Mouse (Mus musculus): ENCODE data around the gene Pabpn1l. TPM values are rescaled to one million over a fixed set of nuclear protein-coding genes. Genes with fewer than 3 reads are reported as not detected.

The Pabpn1l gene
- polyA plus RNA-seq, 1 experiment from 2014 or later: 0.19 TPM

GRCm38 (mm10) chr8:122624653-122625052 is 2.1 kb upstream of the Pabpn1l start:
- WGBS: 66% methylated on average over 5 of the region's 5 CpGs
- Histone ChIP-seq H3K27ac (ENCODE audit: low read length) (no peak overlapping the region), H3K9ac (replicated peaks; ENCODE audit: low read length) (no peak overlapping the region), H3K9me3 (ENCODE audit: low read length) (no peaks in the 10 kb centered on the region), H3K36me3 (ENCODE audit: insufficient read depth, low read length) (no peaks in the 10 kb centered on the region), H3K27me3 (ENCODE audit: insufficient read depth, low read length) (no peaks in the 10 kb centered on the region), H3K4me3 (ENCODE audit: low read length) (no peak overlapping the region), H3K4me1 (ENCODE audit: insufficient read depth, low read length) (peaks cover 20% of the 10 kb centered on the region), H3K4me2 (replicated peaks; ENCODE audit: low read depth, low read length) (no peak overlapping the region)
- ATAC-seq (ENCODE audit: low FRiP score, low TSS enrichment): no peak

- no peaks in the 10 kb centered on the region for H3K36me3 ChIP-seq (ENCODE audit: insufficient read depth, low read length)
- no peak overlapping the region for H3K27ac ChIP-seq (ENCODE audit: low read length)
- H3K4me2 ChIP-seq (replicated peaks; ENCODE audit: low read depth, low read length): no peak overlapping the region
- H3K9ac ChIP-seq (replicated peaks; ENCODE audit: low read length): no peak overlapping the region
- no peaks in the 10 kb centered on the region for H3K27me3 ChIP-seq (ENCODE audit: insufficient read depth, low read length)
- no peaks in the 10 kb centered on the region for H3K9me3 ChIP-seq (ENCODE audit: low read length)
- H3K4me3 ChIP-seq (ENCODE audit: low read length): no peak overlapping the region
- ATAC-seq (ENCODE audit: low FRiP score, low TSS enrichment): no peak
- peaks cover 20% of the 10 kb centered on the region for H3K4me1 ChIP-seq (ENCODE audit: insufficient read depth, low read length)
- WGBS: 93% methylated on average over 17 of the region's 17 CpGs
Observed at GRCm38 (mm10) chr8:122623844-122624642, 1.5 kb upstream of the Pabpn1l start.

GRCm38 (mm10) chr8:122620446-122620845 is 2.1 kb downstream of the Pabpn1l start:
- Histone ChIP-seq H3K9ac (replicated peaks; ENCODE audit: low read length) (no peak overlapping the region), H3K4me1 (ENCODE audit: insufficient read depth, low read length) (peaks cover 25% of the 10 kb centered on the region), H3K36me3 (ENCODE audit: insufficient read depth, low read length) (no peaks in the 10 kb centered on the region), H3K4me2 (replicated peaks; ENCODE audit: low read depth, low read length) (no peak overlapping the region), H3K4me3 (ENCODE audit: low read length) (no peak overlapping the region), H3K9me3 (ENCODE audit: low read length) (no peaks in the 10 kb centered on the region), H3K27me3 (ENCODE audit: insufficient read depth, low read length) (no peaks in the 10 kb centered on the region), H3K27ac (ENCODE audit: low read length) (no peak overlapping the region)
- WGBS: 23% methylated on average over 5 of the region's 5 CpGs
- ATAC-seq (ENCODE audit: low FRiP score, low TSS enrichment): no peak

GRCm38 (mm10) chr8:122618660-122619378 is 3.7 kb downstream of the Pabpn1l start:
- no peak overlapping the region for H3K4me3 ChIP-seq (ENCODE audit: low read length)
- 75% methylated on average over 6 of the region's 6 CpGs for WGBS
- no peak overlapping the region for H3K9ac ChIP-seq (replicated peaks; ENCODE audit: low read length)
- no peak overlapping the region for H3K27ac ChIP-seq (ENCODE audit: low read length)
- H3K4me2 ChIP-seq (replicated peaks; ENCODE audit: low read depth, low read length): no peak overlapping the region
- H3K36me3 ChIP-seq (ENCODE audit: insufficient read depth, low read length): no peaks in the 10 kb centered on the region
- ATAC-seq (ENCODE audit: low FRiP score, low TSS enrichment): no peak
- no peaks in the 10 kb centered on the region for H3K27me3 ChIP-seq (ENCODE audit: insufficient read depth, low read length)
- H3K9me3 ChIP-seq (ENCODE audit: low read length): no peaks in the 10 kb centered on the region
- peaks cover 25% of the 10 kb centered on the region for H3K4me1 ChIP-seq (ENCODE audit: insufficient read depth, low read length)

- Histone ChIP-seq H3K9me3 (ENCODE audit: low read length) (no peaks in the 10 kb centered on the region), H3K36me3 (ENCODE audit: insufficient read depth, low read length) (no peaks in the 10 kb centered on the region), H3K4me3 (ENCODE audit: low read length) (no peak overlapping the region), H3K27ac (ENCODE audit: low read length) (no peak overlapping the region), H3K4me1 (ENCODE audit: insufficient read depth, low read length) (peaks cover 25% of the 10 kb centered on the region), H3K9ac (replicated peaks; ENCODE audit: low read length) (no peak overlapping the region), H3K27me3 (ENCODE audit: insufficient read depth, low read length) (no peaks in the 10 kb centered on the region), H3K4me2 (replicated peaks; ENCODE audit: low read depth, low read length) (no peak overlapping the region)
- 37% methylated on average over 5 of the region's 7 CpGs for WGBS
- no peak for ATAC-seq (ENCODE audit: low FRiP score, low TSS enrichment)
Observed at GRCm38 (mm10) chr8:122617947-122618546, 4.5 kb downstream of the Pabpn1l start.

- Histone ChIP-seq H3K4me2 (replicated peaks; ENCODE audit: low read depth, low read length) (no peak overlapping the region), H3K4me3 (ENCODE audit: low read length) (no peak overlapping the region), H3K4me1 (ENCODE audit: insufficient read depth, low read length) (peaks cover 29% of the 10 kb centered on the region), H3K27ac (ENCODE audit: low read length) (no peak overlapping the region), H3K9ac (replicated peaks; ENCODE audit: low read length) (no peak overlapping the region), H3K9me3 (ENCODE audit: low read length) (no peaks in the 10 kb centered on the region), H3K27me3 (ENCODE audit: insufficient read depth, low read length) (no peaks in the 10 kb centered on the region), H3K36me3 (ENCODE audit: insufficient read depth, low read length) (no peaks in the 10 kb centered on the region)
- no peak for ATAC-seq (ENCODE audit: low FRiP score, low TSS enrichment)
- 59% methylated on average over 9 of the region's 9 CpGs for WGBS
Observed at GRCm38 (mm10) chr8:122616181-122616905, 6.2 kb downstream of the Pabpn1l start.

GRCm38 (mm10) chr8:122611295-122612133 is 11.0 kb downstream of the Pabpn1l start, which contains the start of the genes Galns and Trappc2l:
Gene Galns, minus strand, starts transcription at chr8:122611463.
Gene Trappc2l, plus strand, starts transcription at chr8:122611640.
- 0% methylated on average over 52 of the region's 57 CpGs for WGBS
- Histone ChIP-seq H3K9ac (replicated peaks; ENCODE audit: low read length) (peak within 1 kb of the TSS; percentile 80), H3K9me3 (ENCODE audit: low read length) (no peaks in the 10 kb centered on the region), H3K4me2 (replicated peaks; ENCODE audit: low read depth, low read length) (peak within 1 kb of the TSS; percentile 94), H3K4me3 (ENCODE audit: low read length) (peak within 1 kb of the TSS; percentile 64), H3K36me3 (ENCODE audit: insufficient read depth, low read length) (no peaks in the 10 kb centered on the region), H3K4me1 (ENCODE audit: insufficient read depth, low read length) (peaks cover 22% of the 10 kb centered on the region), H3K27ac (ENCODE audit: low read length) (peak within 1 kb of the TSS; percentile 91), H3K27me3 (ENCODE audit: insufficient read depth, low read length) (no peaks in the 10 kb centered on the region)
- ATAC-seq (ENCODE audit: low FRiP score, low TSS enrichment): peak; percentile 96

GRCm38 (mm10) chr8:122610612-122611277 is 11.8 kb downstream of the Pabpn1l start:
- Histone ChIP-seq H3K9me3 (ENCODE audit: low read length) (no peaks in the 10 kb centered on the region), H3K27me3 (ENCODE audit: insufficient read depth, low read length) (no peaks in the 10 kb centered on the region), H3K36me3 (ENCODE audit: insufficient read depth, low read length) (no peaks in the 10 kb centered on the region), H3K27ac (ENCODE audit: low read length) (peak overlapping the region; percentile 91), H3K4me2 (replicated peaks; ENCODE audit: low read depth, low read length) (peak overlapping the region; percentile 94), H3K4me3 (ENCODE audit: low read length) (peak overlapping the region; percentile 64), H3K4me1 (ENCODE audit: insufficient read depth, low read length) (peaks cover 22% of the 10 kb centered on the region), H3K9ac (replicated peaks; ENCODE audit: low read length) (peak overlapping the region; percentile 80)
- whole genome bisulfite sequencing: 4% methylated on average over 20 of the region's 20 CpGs
- ATAC-seq (ENCODE audit: low FRiP score, low TSS enrichment): peak; percentile 70
